19 mouse cellular contexts compared by ENCODE assay signal in the genomic region with DNA sequence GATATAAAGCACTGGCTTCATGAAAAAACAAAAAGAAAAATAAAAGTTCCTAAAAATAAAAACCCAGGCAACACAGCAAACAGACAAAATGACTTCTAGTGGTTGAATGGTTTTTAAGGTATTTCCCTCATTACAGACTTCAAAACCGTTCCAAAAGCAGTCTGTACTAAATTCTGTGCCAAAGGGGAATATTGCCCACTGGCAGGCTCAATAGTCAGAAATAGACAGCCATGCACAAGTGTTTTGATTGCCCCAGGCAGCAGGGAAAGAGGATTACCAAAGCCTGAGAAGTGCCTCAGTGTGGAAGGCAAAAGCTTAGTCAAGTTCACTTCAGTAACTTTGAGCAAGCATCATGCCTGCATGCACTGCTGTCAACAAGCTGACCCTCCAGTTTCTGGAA.
"Had no signal": no experiment of that assay in that cellular context is flagged by ENCODE, and none has a peak within 500 bp of the region (broad histone marks: within the 10 kb centered on the region; RNA-seq: fewer than 3 reads in every experiment).

No protein-coding gene starts in this region.

- H3K9me3 ChIP-seq: limb, embryonic 13.5 days; liver, embryonic 13.5 days; midbrain, embryonic 15.5 days; neural tube, embryonic 12.5 days; neural tube, embryonic 15.5 days had no signal

- H3K27me3 ChIP-seq: limb, embryonic 13.5 days; liver, embryonic 13.5 days; midbrain, embryonic 15.5 days; neural tube, embryonic 12.5 days; neural tube, embryonic 15.5 days had no signal

- H3K9ac ChIP-seq: limb, embryonic 13.5 days; liver, embryonic 13.5 days; midbrain, embryonic 15.5 days; neural tube, embryonic 12.5 days; neural tube, embryonic 15.5 days had no signal

- H3K4me2 ChIP-seq: limb, embryonic 13.5 days; liver, embryonic 13.5 days; midbrain, embryonic 11.5 days; midbrain, embryonic 15.5 days; neural tube, embryonic 12.5 days; neural tube, embryonic 15.5 days had no signal

- H3K4me3 ChIP-seq: limb, embryonic 13.5 days; liver, embryonic 13.5 days; midbrain, embryonic 15.5 days; neural tube, embryonic 12.5 days; neural tube, embryonic 15.5 days had no signal

- H3K27ac ChIP-seq: limb, embryonic 13.5 days; liver, embryonic 13.5 days; midbrain, embryonic 15.5 days; neural tube, embryonic 12.5 days; neural tube, embryonic 15.5 days; stomach, postnatal 0 days had no signal

- H3K4me1 ChIP-seq: limb, embryonic 13.5 days; liver, embryonic 13.5 days; midbrain, embryonic 15.5 days; neural tube, embryonic 12.5 days; neural tube, embryonic 15.5 days had no signal

- DNase-seq: kidney, postnatal 14 days; kidney, postnatal 4 days; left cerebral cortex, postnatal 4 days; liver, embryonic 13.5 days; lung, adult 2 months; lung, postnatal 14 days; lung, postnatal 4 days; retina, postnatal 1 day; right cerebral cortex, postnatal 14 days; right cerebral cortex, postnatal 4 days; thymus, adult 2 months; thymus, postnatal 14 days; thymus, postnatal 4 days had no signal

- ATAC-seq: midbrain, embryonic 15.5 days had no signal

- H3K36me3 ChIP-seq: limb, embryonic 13.5 days; liver, embryonic 13.5 days; midbrain, embryonic 15.5 days; neural tube, embryonic 12.5 days; neural tube, embryonic 15.5 days had no signal
